Comparison of ENCODE assay signal across 11 mouse cellular contexts in genomic region chr2:127723193-127723592, GRCm38 (mm10). TPM values are rescaled to one million over a fixed set of nuclear protein-coding genes. Genes with fewer than 3 reads are reported as not detected.
DNase-seq lines count a peak whose midpoint lies in the region; ATAC-seq lines count a peak whose summit lies in the region.
"Had no signal": no experiment of that assay in that cellular context is flagged by ENCODE, and none has a peak within 500 bp of the region (broad histone marks: within the 10 kb centered on the region; RNA-seq: fewer than 3 reads in every experiment).

No protein-coding gene starts in this region.

- H3K36me3 ChIP-seq in hindbrain, embryonic 12.5 days, result no peaks in the 10 kb centered on the region
- H3K36me3 ChIP-seq in hindbrain, embryonic 11.5 days (ENCODE audit: control insufficient read depth, insufficient read depth, low read length), result no peaks in the 10 kb centered on the region
- no peaks in the 10 kb centered on the region for H3K36me3 ChIP-seq in limb, embryonic 12.5 days
- H3K36me3 ChIP-seq: liver, embryonic 15.5 days; neural tube, embryonic 12.5 days had no signal

- no peak overlapping the region for H3K4me3 ChIP-seq in hindbrain, embryonic 12.5 days
- H3K4me3 ChIP-seq in hindbrain, embryonic 11.5 days (ENCODE audit: low read depth, low read length), result no peak overlapping the region
- H3K4me3 ChIP-seq in limb, embryonic 12.5 days (replicated peaks), result no peak overlapping the region
- H3K4me3 ChIP-seq: liver, embryonic 15.5 days; neural tube, embryonic 12.5 days had no signal

- no peak for ATAC-seq in hindbrain, embryonic 12.5 days (ENCODE audit: low FRiP score)
- no peak for ATAC-seq in hindbrain, embryonic 11.5 days (ENCODE audit: low FRiP score)
- no peak for ATAC-seq in limb, embryonic 12.5 days (ENCODE audit: insufficient number of reproducible peaks, insufficient read depth, low FRiP score, low TSS enrichment, low read depth)
- no peak for ATAC-seq in erythroblast, adult 5-6 weeks (replicated peaks; ENCODE audit: low FRiP score, poor library complexity, severe bottlenecking)
- ATAC-seq: inflammation-experienced regulatory T-cells, adult 6 months had no signal

- no peak overlapping the region for H3K9ac ChIP-seq in hindbrain, embryonic 12.5 days
- no peak overlapping the region for H3K9ac ChIP-seq in hindbrain, embryonic 11.5 days (ENCODE audit: low read depth, low read length)
- no peak overlapping the region for H3K9ac ChIP-seq in limb, embryonic 12.5 days (replicated peaks)
- H3K9ac ChIP-seq: liver, embryonic 15.5 days; neural tube, embryonic 12.5 days had no signal

- WGBS in hindbrain, embryonic 12.5 days, result 57% methylated on average over 4 of the region's 4 CpGs
- WGBS in hindbrain, embryonic 11.5 days, result 65% methylated on average over 4 of the region's 4 CpGs
- WGBS in limb, embryonic 12.5 days, result 67% methylated on average over 4 of the region's 4 CpGs

- no peak for DNase-seq in hindbrain, embryonic 11.5 days (ENCODE audit: low spot score)
- DNase-seq in 416B (ENCODE audit: low read depth), result peak; percentile 32
- peak; percentile 13 to 20 for DNase-seq in cerebellum, postnatal 25 days
- DNase-seq in urinary bladder, adult 2 months (ENCODE audit: low spot score), result no peak
- no peak for DNase-seq in adrenal gland, postnatal 14 days

- H3K27me3 ChIP-seq in hindbrain, embryonic 12.5 days, result no peaks in the 10 kb centered on the region
- H3K27me3 ChIP-seq in hindbrain, embryonic 11.5 days (ENCODE audit: control insufficient read depth, insufficient read depth, low read length), result no peaks in the 10 kb centered on the region
- no peaks in the 10 kb centered on the region; the same call in 1 of the 2 replicates for H3K27me3 ChIP-seq in limb, embryonic 12.5 days
- H3K27me3 ChIP-seq: neural tube, embryonic 12.5 days had no signal

- H3K4me1 ChIP-seq in hindbrain, embryonic 12.5 days, result peaks cover 5% of the 10 kb centered on the region; the same call in 1 of the 2 replicates
- no peaks in the 10 kb centered on the region for H3K4me1 ChIP-seq in hindbrain, embryonic 11.5 days (replicated peaks; ENCODE audit: control insufficient read depth, insufficient read depth, low read length)
- peaks cover 22% of the 10 kb centered on the region for H3K4me1 ChIP-seq in limb, embryonic 12.5 days (replicated peaks)

- H3K27ac ChIP-seq in hindbrain, embryonic 12.5 days, result 0 out of 2 replicates have a peak overlapping the region, but pooled peaks have one; percentile 30
- no peak overlapping the region for H3K27ac ChIP-seq in hindbrain, embryonic 11.5 days (ENCODE audit: low read depth, low read length)
- H3K27ac ChIP-seq in limb, embryonic 12.5 days, result peak overlapping the region; percentile 78
- H3K27ac ChIP-seq: liver, embryonic 15.5 days; neural tube, embryonic 12.5 days had no signal

- no peak overlapping the region for H3K4me2 ChIP-seq in hindbrain, embryonic 12.5 days (replicated peaks)
- no peak overlapping the region for H3K4me2 ChIP-seq in hindbrain, embryonic 11.5 days (replicated peaks; ENCODE audit: low read depth, low read length)
- H3K4me2 ChIP-seq in limb, embryonic 12.5 days, result no peak overlapping the region
- H3K4me2 ChIP-seq: liver, embryonic 15.5 days; neural tube, embryonic 12.5 days had no signal

- no peaks in the 10 kb centered on the region for H3K9me3 ChIP-seq in hindbrain, embryonic 12.5 days (replicated peaks)
- no peaks in the 10 kb centered on the region for H3K9me3 ChIP-seq in hindbrain, embryonic 11.5 days (ENCODE audit: control insufficient read depth, low read length)
- no peaks in the 10 kb centered on the region for H3K9me3 ChIP-seq in limb, embryonic 12.5 days
- H3K9me3 ChIP-seq: liver, embryonic 15.5 days; neural tube, embryonic 12.5 days had no signal

RNA-seq across cellular contexts. Expression of gene Mall, which starts 6.5 kb away (rescaled TPM):
- 1.1 and 1.5 TPM in 2 replicates for polyA plus RNA-seq in hindbrain, embryonic 12.5 days (2016; fragmentation: Nextera tagmentation; extraction: Ambion mirVana)
- polyA plus RNA-seq in hindbrain, embryonic 11.5 days (2014; fragmentation: Nextera tagmentation; extraction: Ambion mirVana), result 1.4 and 1.9 TPM in 2 replicates
- 1.9 and 2.1 TPM in 2 replicates for polyA plus RNA-seq in limb, embryonic 12.5 days (2016; fragmentation: Nextera tagmentation; extraction: Ambion mirVana)
- polyA plus RNA-seq in urinary bladder, adult 2 months (2012; rRNA removed), result 5.3 and 5.4 TPM in 2 replicates
- total RNA-seq in erythroblast, adult 5-6 weeks (2015; ENCODE audit: low replicate concordance), result not detected in 2 replicates
- total RNA-seq in erythroblast, adult 5-6 weeks (2017; ENCODE audit: low replicate concordance), result not detected in 2 replicates
- 2.2 and 2.5 TPM in 2 replicates for total RNA-seq in adrenal gland, postnatal 14 days (2021)
- polyA plus RNA-seq: inflammation-experienced regulatory T-cells, adult 6 months had no signal

Comparison
In these comparisons a context has a peak if more than half of its experiments do, and no peak if none do; other contexts are left out.
1. DNase-seq: peak in 416B (single experiment) and cerebellum, postnatal 25 days (2 of 2); none in hindbrain, embryonic 11.5 days (single experiment), urinary bladder, adult 2 months (single experiment) and adrenal gland, postnatal 14 days (single experiment).